Mouse (Mus musculus) v-Abl transformed pro-B cells (cell line): Measurements from ENCODE around the gene Lmln.
"Not testable (repeated sequence)": the region's sequence is repeated elsewhere in the genome, so short reads cannot be mapped to it uniquely, and the experiment has no call there.

ENCODE experiments used
- in situ Hi-C, 2 experiments: fragments of 400-800 bp; cut with MboI; formaldehyde crosslinking; loops; one replicate each; pipeline ENCODE4 v1.15.1; 2025; ENCODE audit not compliant: unreplicated experiment in 2 of 2

Gene Lmln

GRCm38 (mm10) chr16:33123938-33124820 lies 61.9 kb downstream of the Lmln start:
- in situ Hi-C loops = no loop called here

DNA sequence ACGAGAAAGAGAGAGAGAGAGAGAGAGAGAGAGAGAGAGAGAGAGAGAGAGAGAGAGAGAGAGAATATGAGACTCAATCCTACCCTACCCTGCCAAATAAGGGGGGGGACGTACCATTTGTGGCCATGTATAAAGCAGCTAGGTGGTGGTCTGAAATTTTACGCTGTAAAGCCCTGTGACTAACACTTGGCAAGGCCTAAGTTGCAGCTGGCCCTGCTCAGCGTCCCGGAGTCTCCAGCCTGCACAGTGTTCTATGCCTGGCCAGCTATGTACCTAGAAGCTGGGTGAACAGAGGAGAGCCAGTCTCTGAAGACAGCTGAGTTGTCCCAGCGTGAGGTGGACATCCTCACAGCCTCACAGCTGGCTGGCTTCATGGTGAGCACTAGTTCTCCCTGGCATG lies 64.7 kb downstream of the Lmln start:
- in situ Hi-C loops = no loop called here

DNA sequence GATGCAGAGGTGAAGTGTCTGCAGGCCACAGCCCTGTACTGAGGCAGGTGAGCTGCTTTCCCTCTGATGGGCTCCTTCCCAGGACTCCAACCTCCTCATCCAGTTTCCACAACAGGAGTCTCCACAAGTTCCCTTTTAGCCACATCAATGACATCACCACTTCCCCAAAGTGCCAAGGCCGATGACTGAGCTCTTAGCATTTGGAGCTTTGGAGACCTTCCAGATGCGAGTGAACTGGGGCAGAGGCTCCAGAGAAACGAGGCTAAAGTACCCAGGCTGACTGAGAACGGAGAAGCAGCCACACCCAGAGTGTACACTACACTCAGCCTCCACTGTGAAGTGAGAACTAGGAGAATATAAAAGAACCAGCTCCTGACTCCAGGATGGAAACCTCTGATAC lies 68.4 kb downstream of the Lmln start:
- in situ Hi-C loops = no loop called here

DNA sequence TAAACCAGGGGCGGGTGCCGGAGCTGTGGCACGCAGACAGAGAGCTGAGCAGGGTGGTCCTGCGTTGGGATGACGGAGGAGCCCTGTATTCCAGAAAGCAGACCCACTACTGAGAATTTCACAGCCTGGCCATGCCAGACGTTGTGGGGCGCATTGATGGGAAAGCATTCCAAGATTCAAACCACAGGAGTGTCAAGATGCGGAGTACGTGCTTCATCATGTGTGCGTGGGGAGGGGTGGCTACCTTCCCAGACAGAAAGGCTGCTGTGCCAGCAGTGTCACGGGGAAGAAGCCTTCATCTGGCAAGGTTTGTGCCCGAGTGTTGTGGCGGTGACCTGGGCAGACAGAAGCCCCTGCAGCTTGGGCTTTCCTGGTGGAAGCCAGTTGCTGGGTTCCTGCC lies 70.9 kb downstream of the Lmln start:
- in situ Hi-C loops = no loop called here

GRCm38 (mm10) chr16:33135167-33135566 lies 72.8 kb downstream of the Lmln start:
- in situ Hi-C loops = no loop called here

- in situ Hi-C loops = not testable (repeated sequence)
Observed at GRCm38 (mm10) chr16:33139061-33139460, 76.7 kb downstream of the Lmln start.

DNA sequence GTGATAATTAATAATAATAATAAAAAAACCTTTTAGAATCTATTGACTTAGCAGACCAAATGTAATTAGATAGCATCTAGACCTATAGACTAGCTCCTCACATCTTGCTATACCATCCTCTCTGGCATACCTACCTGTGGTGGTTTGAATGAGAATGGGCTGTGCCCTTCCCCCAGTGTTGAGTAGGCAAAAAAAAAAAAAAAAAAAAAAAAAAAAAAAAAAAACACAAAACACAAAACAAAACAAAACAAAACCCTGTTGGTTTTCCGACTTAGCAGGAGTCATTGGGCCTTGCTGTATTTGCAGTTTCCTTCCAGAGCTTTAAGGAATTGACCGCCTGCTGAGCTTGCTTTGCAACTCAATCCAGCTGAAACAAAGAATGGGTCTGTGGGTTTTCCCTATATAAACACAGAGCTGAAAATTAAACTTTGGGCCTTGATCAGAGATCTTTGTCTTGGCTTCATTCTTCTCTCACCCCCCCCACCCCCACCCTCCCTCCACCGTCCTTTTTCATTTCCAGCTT lies 79.5 kb downstream of the Lmln start:
- in situ Hi-C loops = no loop called here

GRCm38 (mm10) chr16:33143452-33143851 lies 81.1 kb downstream of the Lmln start:
- in situ Hi-C loops = no loop called here

DNA sequence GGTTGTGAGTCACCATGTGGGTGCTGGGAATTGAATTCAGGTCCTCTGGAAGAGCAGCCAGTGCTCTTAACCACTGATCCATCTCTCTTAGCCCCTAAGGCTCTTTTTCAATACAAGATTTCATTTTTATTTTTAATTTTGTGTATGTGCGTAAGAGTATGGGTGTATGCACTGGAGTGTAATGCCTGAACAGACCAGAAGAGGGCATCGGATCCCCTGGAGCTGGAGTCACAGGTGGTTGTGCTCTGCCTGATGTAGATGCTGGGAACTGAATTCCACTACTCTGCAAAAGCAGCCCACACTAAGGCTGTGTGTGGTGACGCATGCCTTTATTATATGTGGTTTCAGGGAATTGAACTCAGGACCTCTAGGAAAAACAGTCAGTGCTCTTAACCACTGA lies 83.9 kb downstream of the Lmln start:
- in situ Hi-C loops = no loop called here

GRCm38 (mm10) chr16:33148135-33148534 lies 85.8 kb downstream of the Lmln start:
- in situ Hi-C loops = no loop called here

DNA sequence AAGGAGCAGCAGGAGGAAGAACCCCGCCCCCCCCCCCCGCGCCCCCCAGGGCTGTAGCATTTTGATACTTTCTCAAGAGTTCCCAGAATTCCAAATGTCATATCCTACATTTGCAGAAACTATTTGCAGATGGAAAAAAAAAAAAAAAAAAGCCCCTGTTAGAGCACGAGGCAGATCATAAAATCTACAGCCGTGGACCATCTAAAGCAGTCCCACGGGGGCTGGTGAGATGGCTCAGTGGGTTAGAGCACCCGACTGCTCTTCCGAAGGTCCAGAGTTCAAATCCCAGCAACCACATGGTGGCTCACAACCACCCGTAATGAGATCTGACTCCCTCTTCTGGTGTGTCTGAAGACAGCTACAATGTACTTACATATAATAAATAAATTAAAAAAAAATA lies 88.6 kb downstream of the Lmln start:
- in situ Hi-C loops = loop anchor here (5.0 to 10.0 kb wide), 3 partner anchors 129 to 456 kb away; no protein-coding TSS in a partner anchor

GRCm38 (mm10) chr16:33151558-33151957 lies 89.2 kb downstream of the Lmln start:
- in situ Hi-C loops = loop anchor here (5.0 to 10.0 kb wide), 3 partner anchors 129 to 457 kb away; no protein-coding TSS in a partner anchor

GRCm38 (mm10) chr16:33154992-33155391 lies 92.7 kb downstream of the Lmln start:
- in situ Hi-C loops = loop anchor here (5.0 to 10.0 kb wide), 5 partner anchors 133 to 460 kb away; partner anchors contain the start of gene Smbd1 (in 2 of the 2)

DNA sequence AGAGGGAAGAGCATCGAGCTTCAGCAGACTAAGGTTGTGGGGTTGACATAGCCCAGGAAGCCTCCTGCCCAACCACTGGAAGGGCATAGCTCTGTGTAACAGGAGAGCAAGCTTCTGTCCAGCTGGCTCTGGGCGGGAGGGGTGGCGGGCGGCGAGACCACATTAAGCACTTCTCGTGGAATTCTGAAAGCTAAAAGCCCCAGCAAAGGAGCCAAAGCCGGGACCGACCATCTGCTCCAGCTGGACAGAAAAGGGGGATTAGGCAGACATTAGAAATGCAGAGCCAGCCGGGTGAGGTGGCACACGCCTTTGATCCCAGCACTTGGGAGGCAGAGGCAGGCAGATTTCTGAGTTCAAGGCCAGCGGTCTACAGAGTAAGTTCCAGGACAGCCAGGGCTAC lies 95.7 kb downstream of the Lmln start:
- in situ Hi-C loops = loop anchor here (5.0 to 10.0 kb wide), 5 partner anchors 136 to 463 kb away; partner anchors contain the start of gene Smbd1 (in 2 of the 2)

GRCm38 (mm10) chr16:33158590-33159071 lies 96.3 kb downstream of the Lmln start:
- in situ Hi-C loops = loop anchor here (5.0 to 10.0 kb wide), 5 partner anchors 136 to 464 kb away; partner anchors contain the start of gene Smbd1 (in 2 of the 2)

DNA sequence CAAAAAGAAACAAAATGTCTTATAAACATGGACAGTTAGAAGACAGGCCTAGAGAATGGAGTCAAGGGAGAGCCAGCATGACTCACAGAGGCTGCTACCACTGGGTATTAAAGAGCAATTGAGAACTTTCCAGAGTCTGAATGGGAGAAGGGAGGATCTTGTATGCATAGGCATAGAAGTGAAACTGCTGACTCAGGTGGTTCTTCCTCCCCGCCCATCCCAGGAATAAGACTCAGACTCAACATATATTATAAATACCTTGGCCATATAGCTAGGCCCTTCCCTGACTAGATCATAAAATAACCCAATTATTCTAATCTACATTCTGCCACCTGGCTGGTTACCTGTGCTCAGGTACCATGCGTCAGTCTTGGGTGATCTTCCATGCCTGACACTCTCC lies 97.0 kb downstream of the Lmln start:
- in situ Hi-C loops = loop anchor here (5.0 to 10.0 kb wide), 5 partner anchors 137 to 465 kb away; partner anchors contain the start of gene Smbd1 (in 2 of the 2)

GRCm38 (mm10) chr16:33163330-33164090 lies 101.2 kb downstream of the Lmln start:
- in situ Hi-C loops = no loop called here

- in situ Hi-C loops = not testable (repeated sequence)
Observed at GRCm38 (mm10) chr16:33166284-33166683, 104.0 kb downstream of the Lmln start.

DNA sequence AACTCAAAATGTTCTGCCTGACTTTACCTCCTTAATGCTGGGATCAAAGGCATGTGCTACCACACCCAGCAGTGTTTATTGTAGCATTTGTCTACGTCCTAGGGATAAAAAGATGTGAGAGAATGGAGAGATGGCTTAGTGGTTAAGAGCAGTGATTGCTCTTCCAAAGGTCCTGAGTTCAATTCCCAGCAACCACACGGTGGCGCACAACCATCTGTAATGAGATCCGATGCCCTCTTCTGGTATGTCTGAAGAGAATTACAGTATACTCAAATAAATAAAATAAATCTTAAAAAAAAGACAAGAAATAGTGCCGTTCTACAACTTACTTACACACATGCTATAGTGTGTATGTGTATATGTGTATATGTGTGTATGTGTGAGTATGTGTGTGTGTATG lies 105.2 kb downstream of the Lmln start:
- in situ Hi-C loops = no loop called here

GRCm38 (mm10) chr16:33169471-33170034 lies 107.2 kb downstream of the Lmln start:
- in situ Hi-C loops = no loop called here
